9 mouse cellular contexts compared by ENCODE assay signal in genomic region chr13:36295848-36296247, GRCm38 (mm10).
DNase-seq lines count a peak whose midpoint lies in the region; ATAC-seq lines count a peak whose summit lies in the region.
"Had no signal": no experiment of that assay in that cellular context is flagged by ENCODE, and none has a peak within 500 bp of the region (broad histone marks: within the 10 kb centered on the region; RNA-seq: fewer than 3 reads in every experiment).

No protein-coding gene starts in this region.

- H3K9me3 ChIP-seq in hindbrain, embryonic 16.5 days (ENCODE audit: control insufficient read depth, low read length) = no peaks in the 10 kb centered on the region

- no peak overlapping the region for H3K9ac ChIP-seq in hindbrain, embryonic 16.5 days (ENCODE audit: low read depth, low read length)
- H3K9ac ChIP-seq: liver, embryonic 14.5 days had no signal

- WGBS in hindbrain, embryonic 16.5 days = 25% methylated on average over 6 of the region's 6 CpGs

- H3K4me3 ChIP-seq in hindbrain, embryonic 16.5 days (ENCODE audit: low read length) = no peak overlapping the region

- peaks cover 21% of the 10 kb centered on the region for H3K4me1 ChIP-seq in hindbrain, embryonic 16.5 days (ENCODE audit: control insufficient read depth, insufficient read depth, low read depth, low read length)

- DNase-seq in cerebellum, adult 18-20 months = peak; percentile 12 to 16
- DNase-seq in cerebellum, adult 11-12 months = no peak
- DNase-seq in MN1 (ENCODE audit: low spot score) = peak; percentile 37
- peak; percentile 15 to 47 for DNase-seq in frontal cortex, postnatal 10 days (ENCODE audit: low spot score in 2 of 2)
- peak; percentile 44 to 55 for DNase-seq in left cerebral cortex, postnatal 25 days (ENCODE audit: low spot score in 2 of 2)
- DNase-seq in right cerebral cortex, adult 18-20 months = peak; percentile 55
- no peak for DNase-seq in spleen, adult 12 weeks (ENCODE audit: low spot score)

- H3K27ac ChIP-seq in hindbrain, embryonic 16.5 days (ENCODE audit: low read depth, low read length) = no peak overlapping the region
- H3K27ac ChIP-seq: liver, embryonic 14.5 days had no signal

- H3K4me2 ChIP-seq in hindbrain, embryonic 16.5 days (ENCODE audit: low read length) = peak overlapping the region; percentile 17

- H3K36me3 ChIP-seq in hindbrain, embryonic 16.5 days (ENCODE audit: control insufficient read depth, insufficient read depth, low read length) = no peaks in the 10 kb centered on the region

- peak; percentile 59 for ATAC-seq in hindbrain, embryonic 16.5 days

- H3K27me3 ChIP-seq in hindbrain, embryonic 16.5 days (replicated peaks; ENCODE audit: control insufficient read depth, insufficient read depth, low read length) = no peaks in the 10 kb centered on the region

- intact Hi-C loops in left cerebral cortex, postnatal 25 days (cut with DNase I) = no loop called here

Comparison
In these comparisons a context has a peak if more than half of its experiments do, and no peak if none do; other contexts are left out.
1. DNase-seq: peak in cerebellum, adult 18-20 months (2 of 2), MN1 (single experiment), frontal cortex, postnatal 10 days (2 of 2), left cerebral cortex, postnatal 25 days (2 of 2) and right cerebral cortex, adult 18-20 months (single experiment); none in cerebellum, adult 11-12 months (single experiment) and spleen, adult 12 weeks (single experiment).